Mouse (Mus musculus) cerebellum, adult 2 months (tissue): ENCODE measurements around the gene Rpl27.

Source experiments
- CTCF ChIP-seq: fragments of 200-500 bp; IDR thresholded peaks from 2 replicates; pipeline ENCODE4 v1.5.1; 2011; ENCODE audit warnings: low read depth, mild to moderate bottlenecking, control low read depth, low read length, moderate library complexity, borderline replicate concordance; ENCODE audit not compliant: insufficient read depth
- POLR2A ChIP-seq: fragments of 200-500 bp; IDR thresholded peaks from 2 replicates; pipeline ENCODE4 v1.6.1; 2011; ENCODE audit warnings: low read length, control low read depth, borderline replicate concordance; ENCODE audit not compliant: insufficient read depth

DNA sequence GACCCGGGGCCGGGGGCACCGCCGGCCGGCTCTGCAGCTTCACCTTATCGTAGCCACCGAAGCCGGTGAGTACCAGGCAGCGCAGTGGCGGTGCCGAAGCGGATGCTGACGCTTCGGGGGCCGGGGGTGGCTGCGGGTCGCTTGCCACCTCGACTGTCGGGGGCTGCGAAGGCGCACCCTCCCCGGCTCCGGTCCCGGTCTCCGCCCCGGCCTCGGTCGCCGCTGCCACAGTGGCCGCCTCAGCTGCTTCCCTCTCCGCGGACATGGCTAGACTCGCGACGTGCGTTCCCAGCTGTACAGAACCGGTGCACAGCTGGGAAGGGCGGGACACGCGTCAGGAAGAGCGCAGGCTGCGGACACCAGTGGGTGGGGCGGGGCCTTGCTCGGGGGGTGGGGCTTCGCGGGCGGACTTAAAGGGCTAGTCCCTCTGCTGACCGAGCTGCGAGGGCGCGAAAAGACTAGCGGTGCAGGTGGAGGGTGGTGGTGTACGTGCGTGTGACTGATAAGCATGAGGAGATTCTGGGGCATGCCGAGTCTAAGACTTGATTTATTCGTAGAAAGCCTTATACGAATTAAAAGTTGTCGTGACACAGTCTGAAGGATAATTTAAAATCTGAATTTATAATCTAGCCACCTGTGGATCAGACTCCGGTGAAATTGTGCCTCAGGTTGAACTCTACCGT lies 23.9 kb downstream of the Rpl27 start, which contains the start of gene Vat1:
- TF ChIP-seq CTCF (no peak), POLR2A (no peak)
